ENCODE assay signal across 15 mouse cellular contexts in genomic region chr8:7709406-7709805, GRCm38 (mm10).
"Had no signal": no experiment of that assay in that cellular context is flagged by ENCODE, and none has a peak within 500 bp of the region (broad histone marks: within the 10 kb centered on the region; RNA-seq: fewer than 3 reads in every experiment).

No protein-coding gene starts in this region.

- H3K36me3 ChIP-seq: neural tube, embryonic 13.5 days; neural tube, embryonic 15.5 days; stomach, embryonic 15.5 days had no signal

- H3K4me2 ChIP-seq: neural tube, embryonic 13.5 days; neural tube, embryonic 15.5 days; stomach, embryonic 15.5 days had no signal

- H3K4me1 ChIP-seq: neural tube, embryonic 13.5 days; neural tube, embryonic 15.5 days; stomach, embryonic 15.5 days had no signal

- H3K27me3 ChIP-seq: neural tube, embryonic 13.5 days; neural tube, embryonic 15.5 days; stomach, embryonic 15.5 days had no signal

- H3K9ac ChIP-seq: neural tube, embryonic 13.5 days; neural tube, embryonic 15.5 days; stomach, embryonic 15.5 days had no signal

- H3K27ac ChIP-seq: neural tube, embryonic 13.5 days; neural tube, embryonic 15.5 days; stomach, embryonic 15.5 days; stomach, postnatal 0 days had no signal

- H3K9me3 ChIP-seq: neural tube, embryonic 13.5 days; neural tube, embryonic 15.5 days; stomach, embryonic 15.5 days had no signal

- H3K4me3 ChIP-seq: neural tube, embryonic 13.5 days; neural tube, embryonic 15.5 days; stomach, embryonic 15.5 days had no signal

- DNase-seq: retina, postnatal 1 day; right cerebral cortex, adult 18-20 months; right cerebral cortex, postnatal 14 days; right cerebral cortex, postnatal 25 days; right cerebral cortex, postnatal 4 days; spleen, adult 18-20 months; thymus, adult 2 months; thymus, postnatal 14 days; thymus, postnatal 25 days; thymus, postnatal 36 days; thymus, postnatal 4 days had no signal
